Mouse (Mus musculus) cortical plate, adult 2 months (tissue): ENCODE data around the gene Dusp28. TPM values are rescaled to one million over a fixed set of nuclear protein-coding genes. Genes with fewer than 3 reads are reported as not detected.

Experiments
- H3K27ac ChIP-seq: fragments of 200-500 bp; 2 replicates; pipeline ENCODE4 v1.5.1; 2012; ENCODE audit warnings: low read length, control low read depth, inconsistent platforms; ENCODE audit not compliant: insufficient read depth
- H3K4me1 ChIP-seq: fragments of 200-500 bp; 2 replicates; pipeline ENCODE4 v1.6.1; 2011; ENCODE audit warnings: low read length; ENCODE audit not compliant: control insufficient read depth, insufficient read depth
- H3K4me3 ChIP-seq: fragments of 200-500 bp; 2 replicates; pipeline ENCODE4 v1.5.1; 2011; ENCODE audit warnings: mild to moderate bottlenecking, low read length, control low read depth; ENCODE audit not compliant: insufficient read depth
- CTCF ChIP-seq: fragments of 200-500 bp; IDR thresholded peaks from 2 replicates; pipeline ENCODE4 v1.5.1; 2011; ENCODE audit warnings: mild to moderate bottlenecking, control low read depth, low read length; ENCODE audit not compliant: insufficient read depth; ENCODE audit errors: extremely low read depth
- POLR2A ChIP-seq: fragments of 200-500 bp; IDR thresholded peaks from 2 replicates; pipeline ENCODE4 v1.6.1; 2011; ENCODE audit warnings: mild to moderate bottlenecking, low read length, control low read depth; ENCODE audit not compliant: insufficient read depth; ENCODE audit errors: extremely low read depth
- polyA plus RNA-seq: library from polyadenylated mRNA; depleted of rRNA; stranded (reverse); fragments of >200 nt; gene quantifications from 2 replicates; pipeline ENCODE4 v1.2.3, GENCODE M21; 2012

The Dusp28 gene
- polyA plus RNA-seq, 1 experiment, result 55.3 TPM

- no peak for TF ChIP-seq CTCF
- no peak for TF ChIP-seq POLR2A
- no peak overlapping the region for H3K27ac ChIP-seq
- peaks cover 7% of the 10 kb centered on the region for H3K4me1 ChIP-seq
- H3K4me3 ChIP-seq, result no peak overlapping the region
Observed at GRCm38 (mm10) chr1:92878066-92878741, 28.6 kb upstream of the Dusp28 start.

GRCm38 (mm10) chr1:92879266-92879665 is 27.5 kb upstream of the Dusp28 start:
- TF ChIP-seq CTCF (no peak), POLR2A (no peak)
- H3K27ac ChIP-seq, result no peak overlapping the region
- H3K4me3 ChIP-seq, result no peak overlapping the region
- peaks cover 7% of the 10 kb centered on the region for H3K4me1 ChIP-seq

GRCm38 (mm10) chr1:92880101-92880500 is 26.7 kb upstream of the Dusp28 start:
- Histone ChIP-seq H3K27ac (no peak overlapping the region), H3K4me1 (peaks cover 7% of the 10 kb centered on the region), H3K4me3 (no peak overlapping the region)
- TF ChIP-seq CTCF (no peak), POLR2A (no peak)

- no peak overlapping the region for H3K4me3 ChIP-seq
- TF ChIP-seq CTCF (no peak), POLR2A (no peak)
- H3K4me1 ChIP-seq, result peaks cover 2% of the 10 kb centered on the region; the same call in 1 of the 2 replicates
- H3K27ac ChIP-seq, result no peak overlapping the region
Observed at GRCm38 (mm10) chr1:92881982-92882381, 24.8 kb upstream of the Dusp28 start.

- Histone ChIP-seq H3K4me1 (no peaks in the 10 kb centered on the region), H3K4me3 (no peak overlapping the region), H3K27ac (no peak overlapping the region)
- TF ChIP-seq POLR2A (no peak), CTCF (no peak)
Observed at GRCm38 (mm10) chr1:92888901-92889655, 17.7 kb upstream of the Dusp28 start.

- TF ChIP-seq CTCF (no peak), POLR2A (no peak)
- H3K27ac ChIP-seq, result no peak overlapping the region
- H3K4me3 ChIP-seq, result no peak overlapping the region
- no peaks in the 10 kb centered on the region for H3K4me1 ChIP-seq
Observed at GRCm38 (mm10) chr1:92892791-92893190, 14.0 kb upstream of the Dusp28 start.

- no peaks in the 10 kb centered on the region for H3K4me1 ChIP-seq
- H3K27ac ChIP-seq, result no peak overlapping the region
- no peak overlapping the region for H3K4me3 ChIP-seq
- no peak for TF ChIP-seq CTCF
- no peak for TF ChIP-seq POLR2A
Observed at GRCm38 (mm10) chr1:92893896-92894295, 12.9 kb upstream of the Dusp28 start.

GRCm38 (mm10) chr1:92895089-92895488 is 11.7 kb upstream of the Dusp28 start:
- no peak overlapping the region for H3K4me3 ChIP-seq
- H3K27ac ChIP-seq, result no peak overlapping the region
- no peaks in the 10 kb centered on the region for H3K4me1 ChIP-seq
- TF ChIP-seq POLR2A (no peak), CTCF (peak; percentile 89)

- Histone ChIP-seq H3K27ac (no peak within 1 kb of the TSS), H3K4me1 (peaks cover 2% of the 10 kb centered on the region; the same call in 1 of the 2 replicates), H3K4me3 (peak within 1 kb of the TSS; percentile 5; the same call in 1 of the 2 replicates)
- TF ChIP-seq CTCF, result no peak
- TF ChIP-seq POLR2A, result peak; percentile 61; the same call in 1 of the 2 replicates
Observed at GRCm38 (mm10) chr1:92902786-92903185, 4.0 kb upstream of the Dusp28 start, which contains the start of gene Ankmy1. TSS of gene Ankmy1 (minus strand) at chr1:92902906.
